In genomic region chr8:3878455-3878854, GRCm38 (mm10) we compare ENCODE assay signal across 29 mouse cellular contexts. TPM values are rescaled to one million over a fixed set of nuclear protein-coding genes. Genes with fewer than 3 reads are reported as not detected.
A peak's percentile ranks its signal among the peaks of the same experiment; 100 is the strongest.
DNase-seq lines count a peak whose midpoint lies in the region; ATAC-seq and TF ChIP-seq lines count a peak whose summit lies in the region.
"Had no signal": no experiment of that assay in that cellular context is flagged by ENCODE, and none has a peak within 500 bp of the region (broad histone marks: within the 10 kb centered on the region; RNA-seq: fewer than 3 reads in every experiment).

Cd209d (minus strand) TSS chr8:3878555.

- no peak for TF ChIP-seq EP300 in ES-Bruce4 (IDR thresholded peaks at IDR 0.05; ENCODE audit: insufficient read depth, low read depth, low read length)

- no peaks in the 10 kb centered on the region for H3K36me3 ChIP-seq in ES-Bruce4 (ENCODE audit: control insufficient read depth, insufficient read depth, low read length, poor library complexity, severe bottlenecking)
- no peaks in the 10 kb centered on the region for H3K36me3 ChIP-seq in hindbrain, embryonic 10.5 days
- H3K36me3 ChIP-seq: G1E had no signal

- no peak within 1 kb of the TSS for H3K9ac ChIP-seq in ES-Bruce4 (ENCODE audit: low read depth, poor library complexity, severe bottlenecking)

- peak; percentile 85 for DNase-seq in heart, adult 11 months
- no peak for DNase-seq in heart, adult 8-10 months (ENCODE audit: low spot score)
- DNase-seq in spleen, postnatal 14 days (ENCODE audit: low spot score in 2 of 2): no peak
- DNase-seq in hindbrain, embryonic 10.5 days (ENCODE audit: low spot score): no peak
- DNase-seq: adrenal gland, adult 2 months; adrenal gland, adult 8-10 months; adrenal gland, postnatal 10 days; adrenal gland, postnatal 14 days; adrenal gland, postnatal 25 days; adrenal gland, postnatal 36 days; B cell, adult 2 months; cerebellum, adult 11 months; cerebellum, adult 11-12 months; cerebellum, adult 18-20 months; cerebellum, adult 2 months had no signal

- TF ChIP-seq POLR2A in ES-Bruce4 (IDR thresholded peaks at IDR 0.05; ENCODE audit: insufficient read depth, low read length): no peak

- no peaks in the 10 kb centered on the region for H3K4me1 ChIP-seq in ES-Bruce4 (ENCODE audit: control insufficient read depth, insufficient read depth, low read length)
- no peaks in the 10 kb centered on the region for H3K4me1 ChIP-seq in brown adipose tissue, adult 24 weeks (ENCODE audit: control insufficient read depth, insufficient read depth, insufficient read length, low read length)
- H3K4me1 ChIP-seq in hindbrain, embryonic 10.5 days (replicated peaks): no peaks in the 10 kb centered on the region

- H3K9me3 ChIP-seq in ES-Bruce4 (replicated peaks; ENCODE audit: control insufficient read depth, insufficient read depth, low read length, poor library complexity, severe bottlenecking): 0 out of 2 replicates have a peak, but pooled peaks cover 3% of the 10 kb centered on the region
- H3K9me3 ChIP-seq in hindbrain, embryonic 10.5 days: peaks cover 52% of the 10 kb centered on the region
- H3K9me3 ChIP-seq: G1E had no signal

- WGBS in hindbrain, embryonic 10.5 days: 80% methylated on average over 4 of the region's 4 CpGs

- 0 out of 2 replicates have a peak within 1 kb of the TSS, but pooled peaks have one; percentile 13 for H3K27ac ChIP-seq in ES-Bruce4 (ENCODE audit: insufficient read depth, low read length)
- H3K27ac ChIP-seq in brown adipose tissue, adult 24 weeks (replicated peaks; ENCODE audit: low read depth, low read length): no peak within 1 kb of the TSS
- no peak within 1 kb of the TSS for H3K27ac ChIP-seq in hindbrain, embryonic 10.5 days

- peak; percentile 49; the same call in 1 of the 2 replicates for ATAC-seq in megakaryocyte, adult 5-6 weeks (ENCODE audit: poor library complexity, severe bottlenecking)
- no peak for ATAC-seq in erythroid progenitor cell, adult 5-6 weeks (replicated peaks; ENCODE audit: low FRiP score, poor library complexity, severe bottlenecking)
- ATAC-seq: activated CD4-positive, CD25-positive, alpha-beta regulatory T cell, adult 4 months; CD4-positive, CD25-positive, alpha-beta regulatory T cell, adult 4 months; Patski had no signal

- TF ChIP-seq CTCF in ES-Bruce4 (IDR thresholded peaks at IDR 0.05; ENCODE audit: low read depth, low read length): no peak

- no peaks in the 10 kb centered on the region for H3K27me3 ChIP-seq in ES-Bruce4 (ENCODE audit: control insufficient read depth, insufficient read depth, low read length, poor library complexity, severe bottlenecking)
- H3K27me3 ChIP-seq in hindbrain, embryonic 10.5 days (ENCODE audit: insufficient read depth, poor library complexity, severe bottlenecking): no peaks in the 10 kb centered on the region

- H3K4me3 ChIP-seq in ES-Bruce4 (ENCODE audit: low read depth, low read length): no peak within 1 kb of the TSS
- no peak within 1 kb of the TSS for H3K4me3 ChIP-seq in brown adipose tissue, adult 24 weeks (ENCODE audit: insufficient read depth, low read depth, low read length)
- no peak within 1 kb of the TSS for H3K4me3 ChIP-seq in hindbrain, embryonic 10.5 days

RNA-seq across cellular contexts. Expression of gene Cd209d, which starts in this region (rescaled TPM):
- total RNA-seq in heart, adult 8-10 months (2022): 1 to 10 TPM in 2 of 4 experiments, under 1 TPM in 2; 0.69 to 1.3 (median 1.0) TPM
- polyA plus RNA-seq in ES-Bruce4 (2011; ENCODE audit: insufficient read depth, insufficient read length, low read depth, missing spikeins): not detected in 2 replicates
- polyA plus RNA-seq in brown adipose tissue, adult 24 weeks (2012; ENCODE audit: insufficient read depth, insufficient read length, missing spikeins): 4.2 and 11.0 TPM in 2 replicates
- total RNA-seq in megakaryocyte, adult 5-6 weeks (2015): 7.5 and 15.3 TPM in 2 replicates
- 4.8 and 5.9 TPM in 2 replicates for total RNA-seq in megakaryocyte, adult 5-6 weeks (2017)
- not detected in 2 replicates for total RNA-seq in erythroid progenitor cell, adult 5-6 weeks (2015; ENCODE audit: low replicate concordance)
- not detected in 2 replicates for total RNA-seq in erythroid progenitor cell, adult 5-6 weeks (2017; ENCODE audit: low replicate concordance)
- not detected in 2 replicates for polyA plus RNA-seq in hindbrain, embryonic 10.5 days (2016; fragmentation: Nextera tagmentation; extraction: Ambion mirVana)
- total RNA-seq: adrenal gland, postnatal 25 days; adrenal gland, postnatal 4 days; CH12.LX; ES-E14; G1E; MEL had no signal
- polyA plus RNA-seq: activated CD4-positive, CD25-positive, alpha-beta regulatory T cell, adult 4 months; adrenal gland, adult 2 months; brain, embryonic 14.5 days; C2C12; CD4-positive, CD25-positive, alpha-beta regulatory T cell, adult 4 months; cerebellum, adult 2 months; G1E; Patski had no signal
